Mouse (Mus musculus) erythroblast, embryonic 14.5 days (primary cell): ENCODE data around the gene Hist1h2af.
"Not testable (repeated sequence)": the region's sequence is repeated elsewhere in the genome, so short reads cannot be mapped to it uniquely, and the experiment has no call there.

Experiments used
- GATA1 ChIP-seq: IDR thresholded peaks from 2 replicates; pipeline ENCODE4 v1.6.1; 2012; ENCODE audit warnings: low read length, inconsistent platforms, mixed read lengths
- TAL1 ChIP-seq: IDR thresholded peaks from 3 replicates; pipeline ENCODE4 v1.6.1; 2012; ENCODE audit warnings: low read length, inconsistent platforms, mixed read lengths

DNA sequence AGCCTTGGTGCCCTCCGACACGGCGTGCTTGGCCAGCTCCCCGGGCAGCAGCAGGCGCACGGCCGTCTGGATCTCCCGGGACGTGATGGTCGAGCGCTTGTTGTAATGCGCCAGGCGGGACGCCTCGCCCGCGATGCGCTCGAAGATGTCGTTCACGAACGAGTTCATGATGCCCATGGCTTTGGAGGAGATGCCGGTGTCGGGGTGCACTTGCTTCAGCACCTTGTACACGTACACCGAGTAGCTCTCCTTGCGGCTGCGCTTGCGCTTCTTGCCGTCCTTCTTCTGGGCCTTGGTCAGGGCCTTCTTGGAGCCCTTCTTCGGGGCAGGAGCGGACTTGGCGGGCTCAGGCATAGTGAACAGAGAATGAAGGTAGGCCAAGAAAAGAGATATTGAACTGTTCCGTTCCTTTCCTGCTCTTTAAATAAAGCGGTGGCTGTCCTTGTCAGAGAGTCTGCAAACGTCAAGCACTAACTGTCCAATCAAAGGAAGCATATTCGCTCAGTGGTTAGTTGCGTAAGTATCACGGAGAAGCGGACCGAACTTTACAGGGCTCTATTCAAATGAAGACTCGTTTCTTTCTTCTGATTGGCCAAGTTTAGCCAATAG is 9.4 kb downstream of the Hist1h2af start, which contains the start of gene Hist1h2bh:
- TF ChIP-seq TAL1, GATA1: not testable (repeated sequence)
